Mouse (Mus musculus) thymus, adult 18-20 months (tissue): ENCODE results near the gene Aldh1l2.

Source experiments
- DNase-seq, 2 experiments: peaks; one replicate each; pipeline ENCODE4 v3.0.0; 2022; ENCODE audit warnings: mixed read lengths in 2 of 2

Aldh1l2 gene

DNA sequence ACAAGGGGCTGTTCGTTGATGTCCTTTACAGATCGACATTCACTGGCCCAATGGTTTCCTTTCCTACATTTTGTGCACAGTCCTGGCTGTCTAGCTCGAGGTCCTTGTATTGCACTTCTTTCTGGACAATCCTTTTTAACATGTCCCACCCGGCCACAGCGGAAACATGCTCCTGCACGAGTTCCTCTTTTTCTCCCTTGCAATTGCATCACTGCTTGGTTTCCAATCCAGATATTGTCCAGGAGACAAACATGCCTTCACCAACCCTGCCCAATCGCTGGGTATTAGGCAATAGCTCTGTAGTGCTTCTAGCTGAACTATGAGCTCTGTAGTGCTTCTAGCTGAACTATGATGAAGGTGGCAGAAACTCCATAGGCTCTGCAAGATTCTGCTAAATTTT lies 85.4 kb downstream of the Aldh1l2 start:
- no peak for DNase-seq
